Mouse (Mus musculus) erythroblast, embryonic 14.5 days (primary cell): Measurements from ENCODE around the gene Csrnp3.

Experiments
- GATA1 ChIP-seq: IDR thresholded peaks from 2 replicates; pipeline ENCODE4 v1.6.1; 2012; ENCODE audit warnings: low read length, inconsistent platforms, mixed read lengths
- TAL1 ChIP-seq: IDR thresholded peaks from 3 replicates; pipeline ENCODE4 v1.6.1; 2012; ENCODE audit warnings: low read length, inconsistent platforms, mixed read lengths

- TF ChIP-seq GATA1 (no peak), TAL1 (no peak)
These were observed 84.4 kb downstream of the Csrnp3 start for GRCm38 (mm10) chr2:65929927-65930326.
